Mouse (Mus musculus) T-helper 17 cell (primary cell): ENCODE measurements around the gene Ctcfl.

Source experiments
- in situ Hi-C, 2 experiments: fragments of 300-600 bp; cut with MboI, MseI; formaldehyde crosslinking; loops; 1 replicate in 1 of 2; 2 replicates in 1 of 2; pipeline ENCODE4 v1.15.1; 2025; ENCODE audit warnings: high pct_unique_total_duplicates in 2 of 2

Ctcfl gene

DNA sequence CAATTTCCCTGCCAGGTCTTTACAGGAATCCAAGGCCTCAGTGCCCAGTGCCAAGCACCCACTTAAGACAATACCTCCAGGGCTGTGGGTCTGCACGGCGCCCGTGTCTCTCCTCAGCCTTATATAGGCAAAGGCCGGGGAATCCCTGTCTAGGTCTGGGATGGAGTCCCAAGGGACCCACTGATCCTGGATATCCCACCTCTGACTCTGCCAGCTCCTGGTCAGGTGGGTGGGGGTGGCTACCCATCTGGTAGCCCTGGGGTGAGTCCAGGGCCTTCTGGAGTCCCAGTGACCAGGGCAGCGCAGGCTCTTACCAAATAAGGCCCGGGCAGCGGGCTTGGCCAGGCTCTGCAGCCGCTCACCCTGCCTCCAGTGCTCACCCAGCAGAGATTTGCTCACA lies 66.4 kb downstream of the Ctcfl start:
- in situ Hi-C loops: no loop called here

DNA sequence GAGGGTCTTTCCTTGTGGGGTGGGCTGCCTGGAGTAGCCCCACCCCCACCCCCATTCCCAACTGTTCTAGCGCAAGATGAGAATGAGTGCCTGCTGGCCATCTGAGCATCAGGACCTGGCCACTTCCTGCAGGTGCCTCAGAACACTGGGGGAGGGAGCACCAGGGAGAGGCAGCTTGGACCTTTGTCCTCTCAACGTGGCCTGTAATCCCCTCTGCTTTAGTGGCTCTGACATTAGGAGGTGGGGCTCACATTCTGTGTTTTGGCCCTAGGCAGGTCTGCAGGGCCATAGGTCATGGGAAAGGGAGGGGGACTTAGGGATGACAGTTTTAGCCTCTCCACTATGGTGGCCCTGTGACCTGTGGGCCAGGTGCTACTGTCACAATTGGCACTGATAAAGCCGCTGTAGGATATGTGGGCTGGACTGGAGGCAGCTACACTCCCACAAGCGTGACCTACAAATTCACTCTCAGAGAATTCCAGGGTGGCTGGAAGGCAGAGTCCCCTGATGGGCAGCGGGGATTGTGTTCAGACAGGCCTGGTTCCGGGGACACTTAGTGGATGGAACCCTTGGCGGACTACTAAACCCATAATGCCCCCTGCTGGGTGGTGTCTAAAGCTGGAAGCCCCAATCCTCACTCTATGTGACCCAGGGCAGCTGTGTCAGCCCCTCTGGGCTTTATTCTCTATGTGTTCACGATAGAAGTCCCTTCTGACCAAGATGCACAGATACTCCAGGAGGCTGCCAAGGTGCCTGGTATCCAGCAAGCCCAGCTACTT lies 68.5 kb downstream of the Ctcfl start:
- in situ Hi-C loops: no loop called here

DNA sequence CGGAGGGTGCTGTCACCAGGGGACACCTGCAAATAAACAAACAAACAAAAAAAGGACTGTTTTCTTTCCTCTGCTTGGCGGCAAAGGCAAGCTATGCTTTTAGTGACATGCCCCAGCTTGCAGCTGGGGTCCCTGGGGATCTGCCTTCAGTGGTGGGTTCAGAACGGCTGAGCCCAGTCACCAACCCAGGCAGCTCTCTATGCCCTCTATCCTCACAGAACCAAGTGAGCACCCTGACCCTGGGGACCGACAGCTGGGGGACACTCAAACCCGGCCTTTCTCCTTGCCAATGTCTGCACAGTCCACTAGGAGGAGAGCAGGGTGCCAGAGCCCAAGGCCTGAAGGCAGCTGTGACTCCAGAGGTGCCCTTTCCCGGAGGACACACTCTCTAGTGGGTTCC lies 69.5 kb downstream of the Ctcfl start:
- in situ Hi-C loops: no loop called here

DNA sequence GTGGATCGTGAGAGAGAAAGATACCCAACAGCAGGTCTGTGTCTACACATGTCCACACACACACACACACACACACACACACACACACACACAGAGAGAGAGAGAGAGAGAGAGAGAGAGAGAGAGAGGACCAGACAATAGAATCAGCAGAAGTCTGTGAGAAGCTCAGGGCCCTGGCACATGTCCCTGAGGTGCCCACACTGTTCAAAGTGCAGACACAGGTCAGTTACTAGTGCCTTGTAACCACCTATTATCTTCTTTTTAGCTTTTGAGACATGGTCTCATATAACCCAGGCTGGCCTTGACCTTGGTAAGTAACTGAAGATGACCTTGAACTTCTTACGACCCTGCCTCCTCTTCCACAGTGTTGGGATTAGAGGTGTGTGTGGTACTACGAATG lies 70.1 kb downstream of the Ctcfl start:
- in situ Hi-C loops: no loop called here

DNA sequence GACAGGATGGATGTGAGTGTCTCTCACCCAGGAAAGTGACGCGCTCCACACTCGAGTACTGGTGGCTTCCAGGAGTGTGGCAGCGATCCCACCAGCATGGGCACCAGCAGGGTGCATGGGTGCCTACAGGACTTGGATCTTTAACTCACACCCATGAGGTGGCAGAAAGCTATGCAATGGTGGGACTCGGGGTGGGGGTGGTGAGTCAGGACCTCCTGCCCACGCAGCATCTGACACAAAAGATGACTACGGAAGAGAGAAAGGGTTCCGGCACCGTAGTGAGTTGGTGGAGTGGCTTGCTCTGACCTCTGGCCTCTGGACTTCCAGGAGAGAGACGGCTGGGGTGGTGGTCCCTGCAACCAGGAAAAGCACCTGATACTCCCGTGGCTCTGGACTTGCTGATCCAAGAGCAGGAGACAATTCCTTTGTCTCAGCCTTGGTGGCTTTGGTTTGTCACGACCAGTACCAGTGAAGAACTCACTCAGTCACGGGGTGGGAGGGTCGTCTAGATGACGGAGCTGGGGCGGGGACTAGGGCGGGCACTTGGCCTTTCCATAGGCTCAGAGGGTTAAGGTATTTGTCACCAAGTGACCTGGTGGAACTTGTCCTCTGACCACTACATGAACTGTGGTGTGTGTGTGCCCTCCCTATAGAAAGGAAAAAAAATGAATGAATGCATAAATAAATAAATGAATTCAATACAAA lies 71.1 kb downstream of the Ctcfl start:
- in situ Hi-C loops: no loop called here

DNA sequence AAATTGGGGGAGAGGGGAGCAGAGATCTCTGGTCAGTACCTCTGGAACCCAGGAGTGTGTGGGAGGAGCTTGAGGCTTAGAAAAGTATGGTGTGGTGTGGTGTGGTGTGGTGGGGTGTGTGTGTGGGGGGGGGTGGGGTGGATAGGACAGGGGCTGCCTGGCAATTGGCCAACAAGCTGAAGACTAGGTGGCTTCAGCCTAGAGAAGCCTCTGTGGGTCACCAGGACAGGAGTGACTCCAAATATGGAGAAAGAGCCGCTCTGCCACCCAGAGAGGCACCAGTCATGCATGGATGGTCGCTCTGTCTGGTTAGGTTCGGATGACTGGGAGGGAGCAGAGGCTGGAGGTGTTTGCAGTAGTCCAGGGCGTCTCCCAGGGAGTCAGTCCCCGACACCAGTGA lies 71.9 kb downstream of the Ctcfl start:
- in situ Hi-C loops: no loop called here

DNA sequence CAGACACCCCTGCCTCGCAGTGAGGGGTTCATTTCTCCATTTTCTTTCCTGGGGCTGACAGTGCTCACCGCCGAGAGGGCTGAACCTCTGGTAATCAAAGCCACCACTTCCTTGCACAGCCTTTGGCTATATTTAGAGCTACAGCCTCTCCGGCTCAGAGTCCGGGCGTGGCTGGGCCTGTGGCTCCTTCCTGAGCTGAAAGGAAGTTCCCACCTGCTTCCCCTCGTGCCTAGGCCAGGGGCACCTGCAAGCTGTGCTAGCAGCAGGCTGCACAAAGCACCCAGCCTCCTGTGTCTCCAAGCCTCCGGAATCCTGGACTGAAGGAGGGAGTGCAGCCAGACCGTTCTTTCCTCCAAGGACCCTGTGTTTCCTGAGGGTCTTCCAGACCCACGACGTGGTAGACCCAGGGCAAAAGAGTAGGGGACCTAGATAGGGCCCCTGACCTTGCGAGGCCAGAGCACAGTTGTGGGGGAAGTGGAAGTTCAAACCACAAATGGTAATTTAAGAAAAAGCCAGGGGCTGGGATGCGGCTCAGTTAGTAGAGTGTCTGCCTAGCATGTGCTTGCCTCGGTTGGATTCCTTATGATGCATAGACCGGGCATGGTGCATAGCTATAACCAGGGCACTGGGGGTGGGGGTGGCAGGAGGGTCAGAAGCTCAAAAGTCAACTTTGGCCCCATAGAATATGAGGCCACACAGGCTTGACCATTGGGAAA lies 72.6 kb downstream of the Ctcfl start:
- in situ Hi-C loops: no loop called here

DNA sequence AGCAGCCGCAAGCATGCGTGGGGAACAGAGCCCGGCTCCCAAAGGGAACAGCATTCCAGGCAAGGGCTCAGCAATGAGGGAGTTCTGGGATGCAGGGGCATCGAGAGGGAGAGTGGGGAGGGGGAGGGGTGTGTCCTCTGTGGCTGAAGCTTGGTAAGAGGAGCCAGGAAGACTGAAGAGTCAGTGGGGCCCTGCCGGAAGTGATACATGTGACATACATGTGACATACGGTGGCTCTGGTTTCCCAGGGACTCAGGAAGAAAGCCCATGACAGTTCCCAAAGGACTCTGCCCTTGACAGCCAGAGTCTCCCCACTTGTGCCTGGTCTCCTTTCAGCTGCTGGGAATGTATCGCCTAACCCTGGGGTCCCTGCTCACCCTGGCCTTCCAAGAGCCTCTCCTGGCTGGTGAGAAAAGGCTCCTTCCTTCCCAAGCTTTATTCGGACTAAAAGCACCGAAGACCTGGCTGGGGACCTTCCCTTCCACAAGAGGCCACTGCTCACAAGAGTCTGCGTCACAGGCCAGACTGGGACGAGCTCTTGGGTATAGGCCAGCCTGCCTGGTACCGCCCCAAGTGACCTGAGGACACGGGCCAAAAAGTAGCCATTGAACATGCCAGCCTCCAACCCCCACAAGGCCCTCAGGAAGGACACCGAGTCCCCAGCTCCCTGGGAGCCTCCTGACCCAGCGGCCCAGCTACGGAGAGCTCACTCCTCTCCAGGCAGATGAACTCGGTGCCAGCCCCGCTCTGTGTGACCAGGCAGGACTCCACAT lies 74.9 kb downstream of the Ctcfl start:
- in situ Hi-C loops: no loop called here
